Mouse (Mus musculus) liver, adult 2 months (tissue): ENCODE data around the gene Inpp5f.

Experiments
- CTCF ChIP-seq: fragments of 200-500 bp; IDR thresholded peaks from 2 replicates; pipeline ENCODE4 v1.5.1; 2011; ENCODE audit warnings: low read depth, low read length, control low read depth
- POLR2A ChIP-seq: fragments of 200-500 bp; IDR thresholded peaks from 2 replicates; pipeline ENCODE4 v1.6.1; 2011; ENCODE audit warnings: low read length, control low read depth; ENCODE audit not compliant: insufficient read depth; ENCODE audit errors: extremely low read depth

- TF ChIP-seq CTCF: no peak
- no peak for TF ChIP-seq POLR2A
These were observed 78.2 kb downstream of the Inpp5f start for GRCm38 (mm10) chr7:128689347-128689746.
